Mouse (Mus musculus) frontal cortex, postnatal 10 days (tissue): ENCODE results near the gene Vmn2r51.
"Not testable (repeated sequence)": the region's sequence is repeated elsewhere in the genome, so short reads cannot be mapped to it uniquely, and the experiment has no call there.

Experiments
- DNase-seq, 2 experiments: peaks; one replicate each; pipeline ENCODE4 v3.0.0; 2022; ENCODE audit warnings: low spot score in 2 of 2, mixed read lengths in 1 of 2

Gene Vmn2r51

GRCm38 (mm10) chr7:10105641-10106040, at the start of gene Vmn2r51:
Vmn2r51 (minus strand) TSS chr7:10105741.
- DNase-seq, result not testable (repeated sequence)

- not testable (repeated sequence) for DNase-seq
Observed at GRCm38 (mm10) chr7:10053196-10053595, 52.3 kb downstream of the Vmn2r51 start, which contains the start of gene Vmn2r50. Vmn2r50 (minus strand) TSS chr7:10053296.
